Mouse (Mus musculus): ENCODE measurements around the gene Slfn9. TPM values are rescaled to one million over a fixed set of nuclear protein-coding genes. Genes with fewer than 3 reads are reported as not detected.
"Not testable (repeated sequence)": the region's sequence is repeated elsewhere in the genome, so short reads cannot be mapped to it uniquely, and the experiment has no call there.

Gene Slfn9
- under 1 TPM; 0.20 to 0.59 TPM for total RNA-seq (2021)
- long read RNA-seq, experiment 1, result 0 reads
- long read RNA-seq, experiment 2, result 0 reads

- peak; percentile 36 for DNase-seq
Observed at GRCm38 (mm10) chr11:82991469-82992166, at the start of gene Slfn9. TSS of gene Slfn9 (minus strand) at chr11:82991830.

DNA sequence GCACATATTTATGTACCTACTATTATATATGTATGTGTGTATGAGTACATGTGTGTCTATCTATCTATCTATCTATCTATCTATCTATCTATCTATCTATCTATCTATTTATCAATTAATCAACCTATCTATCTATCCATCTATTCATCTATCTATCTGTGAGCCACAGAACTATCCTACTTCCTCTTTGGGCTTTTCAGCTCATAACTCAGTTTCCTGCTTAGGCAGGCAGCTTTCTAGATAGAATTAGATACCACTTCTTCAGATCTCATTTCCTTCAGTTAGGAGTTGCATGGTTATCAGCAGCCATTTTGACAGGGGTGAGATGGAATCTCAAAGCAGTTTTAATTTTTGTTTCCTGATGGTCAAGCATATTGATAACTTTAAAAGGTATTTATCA lies 49.4 kb upstream of the Slfn9 start:
- no peak for DNase-seq

- DNase-seq, result no peak
Observed at GRCm38 (mm10) chr11:83040325-83040724, 48.7 kb upstream of the Slfn9 start.

DNA sequence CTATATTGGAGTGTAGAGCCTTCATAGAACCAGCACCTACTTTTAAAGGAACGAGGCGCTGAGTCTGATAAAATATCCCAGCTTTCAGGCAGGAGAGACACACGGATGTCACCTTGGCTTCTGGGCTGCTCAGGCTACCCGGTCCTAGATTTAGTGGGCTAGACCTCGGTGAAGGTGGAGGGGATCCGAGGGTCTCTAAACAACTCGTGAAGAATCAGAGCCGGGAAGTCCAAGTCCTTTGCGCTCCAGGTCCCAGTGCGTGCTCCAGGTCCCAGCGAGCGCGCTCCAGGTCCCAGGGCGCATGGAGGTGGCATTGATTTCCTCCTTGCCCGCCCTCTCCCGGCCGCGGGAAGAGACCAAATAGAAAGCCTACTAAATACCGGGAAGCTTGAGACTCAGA lies 48.2 kb upstream of the Slfn9 start:
- no peak for DNase-seq

- DNase-seq, result no peak
Observed at GRCm38 (mm10) chr11:83039156-83039555, 47.5 kb upstream of the Slfn9 start.

DNA sequence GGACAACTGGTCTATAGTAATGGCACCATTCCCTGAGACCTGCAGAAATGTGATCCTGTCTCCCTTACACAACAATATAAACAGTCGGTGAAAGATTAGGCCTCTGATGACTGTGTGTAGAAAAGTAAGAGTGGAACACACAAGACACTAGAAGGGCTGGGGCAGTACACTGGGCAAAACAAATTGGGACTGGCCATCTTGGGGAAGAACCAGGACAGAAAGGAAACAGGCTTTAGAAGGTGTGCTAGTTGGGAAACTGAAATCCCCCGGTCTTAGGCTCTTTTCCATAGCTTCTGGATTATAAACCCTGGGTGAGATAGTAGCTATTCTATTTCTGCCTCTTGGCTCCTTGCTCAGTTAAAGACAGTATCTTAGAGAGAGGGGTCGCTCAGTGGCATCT lies 47.1 kb upstream of the Slfn9 start:
- not testable (repeated sequence) for DNase-seq

DNA sequence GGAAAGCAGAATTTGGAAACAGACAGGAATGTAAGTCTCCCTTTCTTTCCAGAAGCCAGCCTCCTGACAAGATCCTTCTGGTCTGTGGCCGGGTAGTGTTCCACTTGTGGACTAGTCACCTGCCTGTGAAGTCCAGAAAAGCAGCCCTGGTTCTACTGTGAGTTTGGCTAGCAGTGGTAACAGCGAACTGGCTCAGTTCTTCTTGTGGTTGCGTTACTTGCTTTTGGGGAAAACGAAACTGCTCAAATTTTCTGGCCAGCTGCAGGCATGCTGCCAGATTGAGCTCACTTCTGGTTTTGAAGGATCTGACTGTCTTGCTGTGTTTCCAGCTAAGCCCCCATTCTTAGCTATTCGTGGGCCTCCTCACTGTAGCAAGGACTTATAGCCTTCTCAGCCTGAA lies 29.0 kb upstream of the Slfn9 start, which contains the start of gene Slfn8:
Gene Slfn8, minus strand, starts transcription at position 190 of the 400 bp plus-strand sequence.
- peak; percentile 28 for DNase-seq

DNA sequence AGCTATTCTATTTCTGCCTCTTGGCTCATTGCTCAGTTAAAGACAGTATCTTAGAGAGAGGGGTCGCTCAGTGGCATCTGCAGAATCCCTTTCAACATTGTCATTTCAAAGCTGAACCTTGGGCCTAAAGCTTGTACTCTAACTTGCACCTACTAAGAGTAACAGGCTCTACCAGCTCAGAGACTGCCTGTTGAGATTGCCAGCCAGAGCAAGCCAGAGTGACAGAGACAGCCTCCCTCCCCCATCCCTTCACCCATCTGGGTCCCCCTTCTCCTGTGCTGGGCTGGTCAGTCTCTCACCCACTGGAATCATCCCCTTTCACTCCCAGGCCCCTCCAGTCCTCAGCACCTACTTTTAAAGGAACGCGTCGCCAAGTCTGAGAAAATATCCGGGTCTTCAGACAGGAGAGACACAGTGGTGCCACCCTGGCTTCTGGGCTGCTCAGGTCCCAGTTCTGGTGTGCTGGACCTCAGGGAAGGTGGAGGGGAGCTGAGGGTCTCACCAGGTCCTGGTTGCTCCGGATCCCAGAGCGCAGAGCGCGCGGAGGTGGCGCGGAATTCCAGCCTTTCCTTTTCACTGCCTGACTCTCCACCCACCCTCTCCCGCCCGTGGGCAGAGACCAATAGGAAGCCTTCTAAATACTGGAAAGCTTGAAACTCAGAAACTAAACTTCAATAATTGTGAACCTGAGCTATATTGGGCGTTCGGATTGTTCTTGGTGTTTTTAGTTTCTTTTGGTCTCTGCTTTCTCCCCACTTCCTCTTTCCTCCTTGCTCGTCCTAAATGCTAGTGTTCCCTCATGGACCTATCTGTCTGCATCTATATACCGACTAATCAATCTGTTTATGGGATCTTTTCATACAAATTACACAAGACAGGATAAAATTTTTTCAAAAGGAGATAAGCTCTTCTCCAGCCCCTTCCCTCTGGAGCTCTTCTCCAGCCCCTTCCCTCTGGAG lies 28.2 kb upstream of the Slfn9 start:
- not testable (repeated sequence) for DNase-seq

- no peak for DNase-seq
Observed at GRCm38 (mm10) chr11:83016093-83016492, 24.5 kb upstream of the Slfn9 start.

GRCm38 (mm10) chr11:83013356-83013755 lies 21.7 kb upstream of the Slfn9 start:
- no peak for DNase-seq

- not testable (repeated sequence) for DNase-seq
Observed at GRCm38 (mm10) chr11:82990612-82991385, 831 bp downstream of the Slfn9 start.

DNA sequence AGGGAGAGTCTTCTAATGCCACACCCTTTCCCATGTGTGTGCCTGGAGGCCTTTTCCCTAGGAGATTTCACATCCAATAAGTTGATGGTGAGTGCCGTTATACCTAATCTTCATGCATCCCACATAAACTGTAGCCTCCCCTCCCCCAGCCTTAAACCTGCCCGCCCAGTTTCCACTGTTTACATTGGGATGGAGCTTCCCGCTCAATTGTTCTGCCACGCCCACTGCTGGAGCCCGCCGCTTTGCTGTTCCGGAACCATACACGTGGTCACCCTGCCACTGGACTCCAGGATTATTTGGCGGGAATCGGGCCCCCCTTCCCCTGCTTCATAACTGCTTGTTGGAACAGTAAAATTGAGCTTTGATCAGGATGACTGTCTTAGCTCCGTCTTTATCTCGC lies 2.3 kb downstream of the Slfn9 start:
- no peak for DNase-seq

GRCm38 (mm10) chr11:82987621-82988020 lies 4.0 kb downstream of the Slfn9 start:
- no peak for DNase-seq

- DNase-seq, result peak; percentile 26
Observed at GRCm38 (mm10) chr11:82983193-82983592, 8.4 kb downstream of the Slfn9 start.

DNA sequence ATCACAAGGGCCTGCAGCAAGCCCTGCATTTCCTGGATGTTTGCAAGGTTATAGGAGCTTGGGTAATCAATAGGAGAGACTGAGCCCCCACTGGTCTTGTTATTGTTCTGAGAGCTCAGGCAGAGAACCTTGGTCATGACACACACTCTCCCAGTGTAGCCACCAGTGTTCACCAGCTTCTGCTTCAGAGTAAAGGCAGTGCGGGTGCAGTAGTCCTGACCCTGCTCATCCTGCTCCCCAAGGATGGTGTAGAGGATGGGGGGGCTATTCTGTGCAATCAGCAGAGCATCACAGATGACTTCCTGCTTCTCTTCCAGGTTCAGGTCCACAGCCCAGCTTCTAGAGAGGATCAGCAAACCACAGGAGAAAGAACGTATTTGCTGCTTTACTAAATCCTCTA lies 9.2 kb downstream of the Slfn9 start:
- DNase-seq, result not testable (repeated sequence)

GRCm38 (mm10) chr11:82973916-82974315 lies 17.7 kb downstream of the Slfn9 start:
- DNase-seq, result no peak

- DNase-seq, result no peak
Observed at GRCm38 (mm10) chr11:82971590-82971974, 20.0 kb downstream of the Slfn9 start.

DNA sequence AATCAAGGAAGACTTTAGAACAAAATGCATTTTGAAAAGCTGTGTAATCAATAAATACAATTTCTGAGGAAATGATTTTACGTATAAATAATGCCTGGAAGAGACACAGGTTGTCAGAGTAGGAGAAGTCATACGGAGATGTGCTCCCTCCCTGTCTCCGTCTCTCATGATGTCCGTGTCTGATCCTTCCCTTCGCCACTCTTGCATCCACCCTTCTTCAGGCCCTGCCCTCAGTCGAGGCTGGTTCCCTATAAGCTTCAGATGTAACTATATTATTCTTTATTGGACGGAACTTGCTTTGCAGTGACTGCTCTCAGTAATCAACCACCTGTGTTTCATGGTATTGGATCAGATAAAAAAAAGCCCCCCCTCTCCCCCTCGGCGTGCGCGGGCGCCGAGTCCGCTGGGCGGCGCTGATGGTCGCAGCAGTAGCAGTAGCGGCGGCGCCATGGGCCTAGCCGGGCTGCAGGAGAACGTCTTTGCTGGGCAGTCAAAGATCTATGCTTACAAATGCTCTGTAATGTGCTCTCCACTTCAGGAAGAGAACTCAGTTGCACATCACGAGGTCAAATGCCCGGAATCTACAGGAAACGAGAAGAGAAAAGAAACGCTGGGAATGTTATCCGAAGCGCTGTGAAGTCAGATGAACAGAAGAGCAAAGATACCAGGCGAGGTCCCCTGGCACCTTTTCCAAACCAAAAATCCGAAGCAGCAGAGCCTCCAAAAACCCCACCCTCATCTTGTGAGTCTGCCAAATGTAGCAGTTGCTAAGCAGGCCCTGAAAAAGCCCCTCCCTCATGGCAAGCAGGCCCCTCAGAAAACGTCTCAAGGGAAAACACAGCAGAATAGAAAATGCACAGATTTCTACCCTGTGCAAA lies 20.7 kb downstream of the Slfn9 start:
- DNase-seq, result peak; percentile 19

DNA sequence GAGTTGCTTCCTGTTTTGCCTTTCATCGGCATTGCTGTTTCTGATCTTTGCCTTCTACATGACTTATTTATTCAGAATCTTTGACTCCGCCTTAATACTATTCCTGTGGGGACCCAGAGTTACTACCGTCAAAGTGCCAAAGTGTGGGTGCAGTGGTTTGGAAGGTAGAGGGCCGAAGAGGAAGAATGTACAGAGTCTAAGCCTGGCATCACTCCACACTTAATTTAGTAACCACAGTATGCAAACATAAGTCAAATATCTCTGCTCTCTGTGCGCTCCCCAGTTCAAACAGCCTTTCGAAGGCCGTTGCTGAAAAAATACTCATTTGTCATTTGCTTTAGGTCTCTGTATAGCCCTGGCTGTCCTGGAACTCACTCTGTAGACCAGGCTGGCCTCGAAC lies 29.4 kb downstream of the Slfn9 start:
- DNase-seq, result no peak

- DNase-seq, result no peak
Observed at GRCm38 (mm10) chr11:82961743-82962142, 29.9 kb downstream of the Slfn9 start.

GRCm38 (mm10) chr11:82959613-82960012 lies 32.0 kb downstream of the Slfn9 start:
- DNase-seq, result no peak

Measured in gastrocnemius, postnatal 25 days (tissue).